In the genomic region with DNA sequence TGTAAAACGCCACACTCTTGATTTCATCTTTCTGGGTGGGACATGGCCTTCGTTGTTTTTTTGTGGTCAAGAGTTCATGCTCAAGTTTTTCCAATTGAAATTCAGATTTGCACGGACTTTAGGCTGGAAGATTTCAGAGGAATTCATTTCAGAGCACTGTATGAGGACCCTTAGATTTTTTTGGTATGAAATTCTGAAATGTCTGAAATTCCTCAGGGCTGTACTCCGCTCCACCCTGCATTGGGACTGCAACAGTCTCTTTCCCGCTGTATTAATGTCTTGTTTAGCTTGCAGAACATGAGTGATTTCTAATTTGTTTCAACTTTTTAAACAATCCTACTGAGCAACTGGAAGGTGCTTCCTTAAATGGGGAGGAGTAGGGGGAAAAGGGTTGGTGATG, we compare ENCODE assay signal across 20 mouse cellular contexts. TPM values are rescaled to one million over a fixed set of nuclear protein-coding genes. Genes with fewer than 3 reads are reported as not detected.
DNase-seq lines count a peak whose midpoint lies in the region; ATAC-seq lines count a peak whose summit lies in the region.
"Had no signal": no experiment of that assay in that cellular context is flagged by ENCODE, and none has a peak within 500 bp of the region (broad histone marks: within the 10 kb centered on the region; RNA-seq: fewer than 3 reads in every experiment).

No protein-coding gene starts in this region.

- H3K4me3 ChIP-seq in lung, embryonic 16.5 days (ENCODE audit: low read length) = no peak overlapping the region
- H3K4me3 ChIP-seq in midbrain, embryonic 11.5 days (ENCODE audit: low read depth, low read length) = no peak overlapping the region
- H3K4me3 ChIP-seq in midbrain, embryonic 10.5 days = no peak overlapping the region
- H3K4me3 ChIP-seq: embryonic facial prominence, embryonic 13.5 days; embryonic facial prominence, embryonic 15.5 days; forebrain, embryonic 13.5 days; forebrain, embryonic 15.5 days had no signal

- H3K4me1 ChIP-seq in lung, embryonic 16.5 days (replicated peaks; ENCODE audit: control insufficient read depth, insufficient read depth, low read length) = no peaks in the 10 kb centered on the region
- no peaks in the 10 kb centered on the region for H3K4me1 ChIP-seq in midbrain, embryonic 11.5 days (ENCODE audit: control insufficient read depth, insufficient read depth, low read length)
- peaks cover 10% of the 10 kb centered on the region for H3K4me1 ChIP-seq in midbrain, embryonic 10.5 days
- H3K4me1 ChIP-seq: embryonic facial prominence, embryonic 15.5 days; forebrain, embryonic 13.5 days; forebrain, embryonic 15.5 days had no signal

- H3K9ac ChIP-seq in lung, embryonic 16.5 days (ENCODE audit: low read length) = no peak overlapping the region
- H3K9ac ChIP-seq in midbrain, embryonic 11.5 days (ENCODE audit: low read length) = no peak overlapping the region
- H3K9ac ChIP-seq: embryonic facial prominence, embryonic 13.5 days; embryonic facial prominence, embryonic 15.5 days; forebrain, embryonic 13.5 days; forebrain, embryonic 15.5 days; forebrain, postnatal 0 days had no signal

- no peaks in the 10 kb centered on the region for H3K36me3 ChIP-seq in lung, embryonic 16.5 days (ENCODE audit: control insufficient read depth, insufficient read depth, low read length)
- H3K36me3 ChIP-seq in midbrain, embryonic 11.5 days (ENCODE audit: control insufficient read depth, insufficient read depth, low read length) = no peaks in the 10 kb centered on the region
- no peaks in the 10 kb centered on the region for H3K36me3 ChIP-seq in midbrain, embryonic 10.5 days
- H3K36me3 ChIP-seq: embryonic facial prominence, embryonic 13.5 days; embryonic facial prominence, embryonic 15.5 days; forebrain, embryonic 15.5 days had no signal

- no peak overlapping the region for H3K27ac ChIP-seq in lung, embryonic 16.5 days (ENCODE audit: low read length)
- no peak overlapping the region for H3K27ac ChIP-seq in midbrain, embryonic 11.5 days (ENCODE audit: low read depth, low read length)
- H3K27ac ChIP-seq in midbrain, embryonic 10.5 days (replicated peaks) = no peak overlapping the region
- H3K27ac ChIP-seq: embryonic facial prominence, embryonic 13.5 days; embryonic facial prominence, embryonic 15.5 days; forebrain, embryonic 13.5 days; forebrain, embryonic 15.5 days had no signal

- WGBS in lung, embryonic 16.5 days = 43% methylated on average over 5 of the region's 5 CpGs
- 87% methylated on average over 5 of the region's 5 CpGs for WGBS in midbrain, embryonic 11.5 days
- 90% methylated on average over 5 of the region's 5 CpGs for WGBS in midbrain, embryonic 10.5 days

- no peaks in the 10 kb centered on the region for H3K9me3 ChIP-seq in lung, embryonic 16.5 days (ENCODE audit: control insufficient read depth, low read length)
- H3K9me3 ChIP-seq in midbrain, embryonic 11.5 days (ENCODE audit: control insufficient read depth, low read length) = no peaks in the 10 kb centered on the region
- H3K9me3 ChIP-seq in midbrain, embryonic 10.5 days (replicated peaks) = no peaks in the 10 kb centered on the region
- H3K9me3 ChIP-seq: embryonic facial prominence, embryonic 13.5 days; embryonic facial prominence, embryonic 15.5 days; forebrain, embryonic 13.5 days; forebrain, embryonic 15.5 days had no signal

- no peak for DNase-seq in lung, postnatal 10 days
- peak; percentile 81 for DNase-seq in midbrain, embryonic 11.5 days (ENCODE audit: low spot score, missing footprints)
- DNase-seq in midbrain, embryonic 10.5 days (ENCODE audit: low spot score) = no peak
- DNase-seq in frontal cortex, postnatal 14 days (ENCODE audit: low spot score in 2 of 2) = no peak
- DNase-seq: adrenal gland, adult 2 months; adrenal gland, postnatal 10 days; adrenal gland, postnatal 25 days; cerebellum, adult 11 months; cerebellum, adult 18-20 months; cerebellum, adult 8-10 months; cerebellum, adult 9-11 months; cerebellum, postnatal 14 days; cerebellum, postnatal 36 days; embryo, embryonic 11 days; forebrain, postnatal 0 days had no signal

- no peaks in the 10 kb centered on the region for H3K27me3 ChIP-seq in lung, embryonic 16.5 days (ENCODE audit: control insufficient read depth, insufficient read depth, low read depth, low read length)
- H3K27me3 ChIP-seq in midbrain, embryonic 11.5 days (ENCODE audit: control insufficient read depth, insufficient read depth, low read length) = no peaks in the 10 kb centered on the region
- no peaks in the 10 kb centered on the region for H3K27me3 ChIP-seq in midbrain, embryonic 10.5 days (ENCODE audit: low read depth, poor library complexity, severe bottlenecking)
- H3K27me3 ChIP-seq: embryonic facial prominence, embryonic 13.5 days; embryonic facial prominence, embryonic 15.5 days; forebrain, embryonic 13.5 days; forebrain, embryonic 15.5 days had no signal

- no peak overlapping the region for H3K4me2 ChIP-seq in lung, embryonic 16.5 days (ENCODE audit: low read depth, low read length)
- no peak overlapping the region for H3K4me2 ChIP-seq in midbrain, embryonic 11.5 days
- H3K4me2 ChIP-seq: embryonic facial prominence, embryonic 13.5 days; embryonic facial prominence, embryonic 15.5 days; forebrain, embryonic 13.5 days; forebrain, embryonic 15.5 days had no signal

- 0 out of 2 replicates have a peak, but pooled peaks have one; percentile 54 for ATAC-seq in lung, embryonic 16.5 days (ENCODE audit: low read depth)
- no peak for ATAC-seq in midbrain, embryonic 11.5 days (ENCODE audit: low FRiP score)
- ATAC-seq: forebrain, embryonic 13.5 days; forebrain, embryonic 15.5 days; forebrain, postnatal 0 days had no signal

RNA-seq across cellular contexts. Expression of gene Fam124b, which starts 32.0 kb away (rescaled TPM):
- 4.7 and 4.8 TPM in 2 replicates for polyA plus RNA-seq in lung, embryonic 16.5 days (2015; fragmentation: Nextera tagmentation; extraction: Ambion mirVana)
- polyA plus RNA-seq in midbrain, embryonic 11.5 days (2014; fragmentation: Nextera tagmentation; extraction: Ambion mirVana) = 0.25 and 0.31 TPM in 2 replicates
- polyA plus RNA-seq in midbrain, embryonic 10.5 days (2016; fragmentation: Nextera tagmentation; extraction: Ambion mirVana) = 0.36 and 0.47 TPM in 2 replicates
